Mouse (Mus musculus) C2C12 (cell line): ENCODE measurements around the gene Adgrl2. TPM values are rescaled to one million over a fixed set of nuclear protein-coding genes. Genes with fewer than 3 reads are reported as not detected.

Source experiments
- H3K27me3 ChIP-seq: one replicate; pipeline ENCODE4 v1.6.1; 2011; ENCODE audit not compliant: control insufficient read depth, insufficient read depth, insufficient read length
- H3K36me3 ChIP-seq: one replicate; pipeline ENCODE4 v1.6.1; 2011; ENCODE audit not compliant: control insufficient read depth, insufficient read depth
- H3K4me3 ChIP-seq: one replicate; pipeline ENCODE4 v1.5.1; 2011; ENCODE audit warnings: mild to moderate bottlenecking, control low read depth; ENCODE audit not compliant: poor library complexity, insufficient read depth, severe bottlenecking
- H3K79me2 ChIP-seq: one replicate; pipeline ENCODE4 v1.6.1; 2011; ENCODE audit not compliant: control insufficient read depth, insufficient read depth
- H3K79me3 ChIP-seq: one replicate; pipeline ENCODE4 v1.6.1; 2011; ENCODE audit warnings: low read depth, control low read depth
- H3ac ChIP-seq: one replicate; pipeline ENCODE3; 2011; ENCODE audit warnings: low read depth; ENCODE audit not compliant: control insufficient read depth, insufficient read length
- CEBPB ChIP-seq: IDR thresholded peaks from one replicate; pipeline ENCODE4 v1.6.1; 2011; ENCODE audit warnings: low read depth, mild to moderate bottlenecking, control low read depth, moderate library complexity
- CTCF ChIP-seq: IDR thresholded peaks from one replicate; pipeline ENCODE4 v1.5.1; 2011; ENCODE audit not compliant: control insufficient read depth, insufficient read depth, insufficient read length
- FOSL1 ChIP-seq: IDR thresholded peaks from one replicate; pipeline ENCODE4 v1.8.0; 2011; ENCODE audit warnings: mild to moderate bottlenecking, low read length; ENCODE audit not compliant: poor library complexity, insufficient read depth, severe bottlenecking
- MAX ChIP-seq: IDR thresholded peaks from one replicate; pipeline ENCODE4 v1.6.1; 2011; ENCODE audit warnings: mild to moderate bottlenecking, control low read depth
- MYOD1 ChIP-seq: IDR thresholded peaks from one replicate; pipeline ENCODE4 v1.6.1; 2011; ENCODE audit warnings: low read depth; ENCODE audit not compliant: control insufficient read depth, insufficient read length
- MYOG ChIP-seq: IDR thresholded peaks from one replicate; pipeline ENCODE4 v1.6.1; 2011; ENCODE audit not compliant: control insufficient read depth, insufficient read length; ENCODE audit errors: extremely low read depth
- USF1 ChIP-seq: IDR thresholded peaks from one replicate; pipeline ENCODE4 v1.6.1; 2011; ENCODE audit warnings: low read depth, mild to moderate bottlenecking, control low read depth, moderate library complexity
- long read RNA-seq, 2 experiments: library from polyadenylated mRNA; unstranded; transcript quantifications; one replicate each; pipeline ENCODE4 v2.0.0; 2019 to 2020
- polyA plus RNA-seq: library from polyadenylated mRNA; unstranded; fragments of >200 nt; fragmentation: generic; extraction: Trizol; gene quantifications from one replicate; pipeline ENCODE4 v1.2.1, GENCODE M21; 2012; ENCODE audit warnings: missing spikeins

Gene Adgrl2
- polyA plus RNA-seq = 19.9 TPM
- long read RNA-seq, experiment 1, partial matches to known transcripts = 3 of 10 reads
- long read RNA-seq, experiment 1, other reads (novel, unspliced or antisense) = 7 of 10 reads
- long read RNA-seq, experiment 2, full-length matches to known transcripts = 3 of 52 reads
- long read RNA-seq, experiment 2, partial matches to known transcripts = 6 of 52 reads
- long read RNA-seq, experiment 2, other reads (novel, unspliced or antisense) = 43 of 52 reads

- Histone ChIP-seq H3K36me3 (no peaks in the 10 kb centered on the region), H3ac (peak within 1 kb of the TSS; percentile 51), H3K27me3 (no peaks in the 10 kb centered on the region), H3K79me2 (peaks cover 36% of the 10 kb centered on the region), H3K79me3 (peaks cover 16% of the 10 kb centered on the region), H3K4me3 (peak within 1 kb of the TSS; percentile 71)
- TF ChIP-seq MYOD1 (no peak), CTCF (no peak), MYOG (no peak), FOSL1 (no peak), CEBPB (no peak), USF1 (no peak), MAX (no peak)
Measured at GRCm38 (mm10) chr3:148990531-148991003, at the start of gene Adgrl2. TSS of gene Adgrl2 (minus strand) at chr3:148990555.

- H3K79me3 ChIP-seq = no peaks in the 10 kb centered on the region
- H3K4me3 ChIP-seq = no peak overlapping the region
- H3ac ChIP-seq = no peak overlapping the region
- H3K27me3 ChIP-seq = no peaks in the 10 kb centered on the region
- H3K36me3 ChIP-seq = no peaks in the 10 kb centered on the region
- no peaks in the 10 kb centered on the region for H3K79me2 ChIP-seq
- no peak for TF ChIP-seq USF1
- no peak for TF ChIP-seq MYOD1
- no peak for TF ChIP-seq CEBPB
- no peak for TF ChIP-seq MYOG
- TF ChIP-seq MAX = no peak
- no peak for TF ChIP-seq CTCF
- TF ChIP-seq FOSL1 = no peak
Measured at GRCm38 (mm10) chr3:149038771-149039170, 48.4 kb upstream of the Adgrl2 start.

GRCm38 (mm10) chr3:149019925-149020324, 29.6 kb upstream of the Adgrl2 start:
- H3K79me2 ChIP-seq = no peaks in the 10 kb centered on the region
- TF ChIP-seq FOSL1 (no peak), USF1 (no peak), MYOG (no peak), MAX (no peak), MYOD1 (no peak), CTCF (no peak), CEBPB (no peak)
- H3K4me3 ChIP-seq = no peak overlapping the region
- H3K79me3 ChIP-seq = no peaks in the 10 kb centered on the region
- H3ac ChIP-seq = no peak overlapping the region
- no peaks in the 10 kb centered on the region for H3K36me3 ChIP-seq
- H3K27me3 ChIP-seq = no peaks in the 10 kb centered on the region

- TF ChIP-seq MYOD1 (no peak), MYOG (no peak), MAX (no peak), CEBPB (no peak), FOSL1 (no peak), USF1 (no peak), CTCF (no peak)
- H3ac ChIP-seq = no peak overlapping the region
- no peaks in the 10 kb centered on the region for H3K36me3 ChIP-seq
- no peaks in the 10 kb centered on the region for H3K27me3 ChIP-seq
- H3K79me3 ChIP-seq = no peaks in the 10 kb centered on the region
- no peak overlapping the region for H3K4me3 ChIP-seq
- no peaks in the 10 kb centered on the region for H3K79me2 ChIP-seq
Measured at GRCm38 (mm10) chr3:149009311-149009710, 19.0 kb upstream of the Adgrl2 start.

- no peak overlapping the region for H3K4me3 ChIP-seq
- no peaks in the 10 kb centered on the region for H3K36me3 ChIP-seq
- H3ac ChIP-seq = no peak overlapping the region
- no peaks in the 10 kb centered on the region for H3K27me3 ChIP-seq
- no peaks in the 10 kb centered on the region for H3K79me3 ChIP-seq
- no peaks in the 10 kb centered on the region for H3K79me2 ChIP-seq
- TF ChIP-seq MYOG (no peak), USF1 (no peak)
Measured at GRCm38 (mm10) chr3:149008634-149009023, 18.3 kb upstream of the Adgrl2 start.
